Mouse (Mus musculus): ENCODE measurements around the gene Mmab. TPM values are rescaled to one million over a fixed set of nuclear protein-coding genes. Genes with fewer than 3 reads are reported as not detected.
A peak's percentile ranks its signal among the peaks of the same experiment; 100 is the strongest.

Gene Mmab
- polyA plus RNA-seq, 1 experiment: 15.7 TPM

DNA sequence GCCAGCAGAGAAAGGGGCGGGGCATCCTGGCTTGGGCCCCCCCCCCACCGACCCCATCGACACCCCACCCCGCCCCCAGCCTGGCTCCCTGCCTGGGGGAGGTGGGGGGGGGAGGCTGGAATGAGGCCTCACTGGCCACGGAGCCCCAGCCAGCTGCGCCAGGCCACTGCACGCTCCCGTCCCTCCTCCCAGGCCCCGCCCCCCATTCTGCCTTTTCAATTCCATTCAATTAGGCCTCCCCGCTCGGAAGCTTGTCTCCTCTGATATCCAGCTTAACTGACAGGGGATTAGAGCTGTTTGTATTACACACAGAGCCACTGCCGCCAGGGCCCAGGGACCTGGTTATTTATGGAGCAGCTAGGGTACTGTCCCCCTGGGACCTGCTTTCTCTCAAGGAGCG, 23.6 kb upstream of the Mmab start:
- WGBS: 4% methylated on average over 12 of the region's 13 CpGs
- no peaks in the 10 kb centered on the region; the same call in 1 of the 2 replicates for H3K4me1 ChIP-seq (ENCODE audit: control insufficient read depth, insufficient read depth, low read length)

DNA sequence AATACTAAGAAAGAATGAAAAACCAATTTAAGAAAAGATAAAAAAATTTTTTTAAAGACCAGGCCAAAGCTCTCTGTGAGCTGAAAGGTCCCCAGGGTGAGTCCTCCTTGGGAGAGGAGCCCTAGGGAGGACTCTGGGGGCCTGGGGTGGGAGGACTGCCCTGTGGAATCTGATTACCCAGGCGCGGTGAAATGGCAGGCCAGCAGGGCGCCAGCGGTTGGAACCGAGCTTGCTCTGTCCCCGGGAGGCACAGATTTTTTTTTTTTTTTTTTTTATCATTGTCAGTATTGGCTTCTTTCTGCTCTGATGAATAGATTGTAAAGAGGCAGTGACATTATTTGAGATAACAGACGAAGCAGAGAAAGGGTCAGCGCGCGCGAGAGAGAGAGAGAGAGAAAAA, 23.2 kb upstream of the Mmab start:
- WGBS: 17% methylated on average over 11 of the region's 11 CpGs
- TF ChIP-seq CTCF (IDR thresholded peaks at IDR 0.05; ENCODE audit: insufficient read depth, low read length): no peak
- no peak for TF ChIP-seq POLR2A (IDR thresholded peaks at IDR 0.05; ENCODE audit: borderline replicate concordance, extremely low read depth, low read depth, low read length)

More for the DNA sequence above, 23.6 kb upstream of the Mmab start:
- no peak for DNase-seq
- TF ChIP-seq CTCF (IDR thresholded peaks at IDR 0.05; ENCODE audit: insufficient read depth, low read length): no peak
- no peak for TF ChIP-seq POLR2A (IDR thresholded peaks at IDR 0.05; ENCODE audit: borderline replicate concordance, extremely low read depth, low read depth, low read length)
- no peak overlapping the region for H3K4me3 ChIP-seq (replicated peaks; ENCODE audit: extremely low read depth, low read depth, low read length)

DNA sequence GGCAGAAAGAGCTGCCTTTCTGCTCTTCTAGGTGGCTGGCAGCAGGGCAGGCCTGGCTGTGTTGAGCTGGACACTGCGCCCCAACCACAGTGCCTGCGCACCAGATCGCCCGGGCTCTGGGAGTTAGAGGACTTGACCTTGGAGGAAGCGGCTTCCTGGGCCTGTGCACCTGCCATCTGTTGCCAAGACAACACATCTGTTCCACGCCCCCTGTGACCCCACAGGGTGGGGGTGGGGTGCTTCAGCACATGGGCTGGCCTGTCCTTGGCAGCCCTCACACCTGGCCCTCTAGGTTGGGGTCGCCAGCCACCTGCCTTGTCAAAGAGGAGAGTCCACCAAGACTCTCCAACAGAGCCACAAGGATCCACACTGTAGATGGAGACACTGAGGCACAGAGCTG, 21.8 kb upstream of the Mmab start:
- 83% methylated on average over 7 of the region's 7 CpGs for WGBS
- TF ChIP-seq CTCF (IDR thresholded peaks at IDR 0.05; ENCODE audit: insufficient read depth, low read length) (no peak), POLR2A (IDR thresholded peaks at IDR 0.05; ENCODE audit: borderline replicate concordance, extremely low read depth, low read depth, low read length) (no peak)
- H3K4me3 ChIP-seq (replicated peaks; ENCODE audit: extremely low read depth, low read depth, low read length): no peak overlapping the region
- no peak for DNase-seq
- H3K4me1 ChIP-seq (ENCODE audit: control insufficient read depth, insufficient read depth, low read length): no peaks in the 10 kb centered on the region; the same call in 1 of the 2 replicates

More for the DNA sequence above, 23.2 kb upstream of the Mmab start:
- DNase-seq: no peak
- Histone ChIP-seq H3K4me3 (replicated peaks; ENCODE audit: extremely low read depth, low read depth, low read length) (no peak overlapping the region), H3K4me1 (ENCODE audit: control insufficient read depth, insufficient read depth, low read length) (no peaks in the 10 kb centered on the region; the same call in 1 of the 2 replicates)

GRCm38 (mm10) chr5:114464561-114464960, 20.7 kb upstream of the Mmab start:
- no peaks in the 10 kb centered on the region; the same call in 1 of the 2 replicates for H3K4me1 ChIP-seq (ENCODE audit: control insufficient read depth, insufficient read depth, low read length)
- no peak for DNase-seq
- 73% methylated on average over 2 of the region's 2 CpGs for WGBS
- no peak overlapping the region for H3K4me3 ChIP-seq (replicated peaks; ENCODE audit: extremely low read depth, low read depth, low read length)
- no peak for TF ChIP-seq POLR2A (IDR thresholded peaks at IDR 0.05; ENCODE audit: borderline replicate concordance, extremely low read depth, low read depth, low read length)
- no peak for TF ChIP-seq CTCF (IDR thresholded peaks at IDR 0.05; ENCODE audit: insufficient read depth, low read length)

DNA sequence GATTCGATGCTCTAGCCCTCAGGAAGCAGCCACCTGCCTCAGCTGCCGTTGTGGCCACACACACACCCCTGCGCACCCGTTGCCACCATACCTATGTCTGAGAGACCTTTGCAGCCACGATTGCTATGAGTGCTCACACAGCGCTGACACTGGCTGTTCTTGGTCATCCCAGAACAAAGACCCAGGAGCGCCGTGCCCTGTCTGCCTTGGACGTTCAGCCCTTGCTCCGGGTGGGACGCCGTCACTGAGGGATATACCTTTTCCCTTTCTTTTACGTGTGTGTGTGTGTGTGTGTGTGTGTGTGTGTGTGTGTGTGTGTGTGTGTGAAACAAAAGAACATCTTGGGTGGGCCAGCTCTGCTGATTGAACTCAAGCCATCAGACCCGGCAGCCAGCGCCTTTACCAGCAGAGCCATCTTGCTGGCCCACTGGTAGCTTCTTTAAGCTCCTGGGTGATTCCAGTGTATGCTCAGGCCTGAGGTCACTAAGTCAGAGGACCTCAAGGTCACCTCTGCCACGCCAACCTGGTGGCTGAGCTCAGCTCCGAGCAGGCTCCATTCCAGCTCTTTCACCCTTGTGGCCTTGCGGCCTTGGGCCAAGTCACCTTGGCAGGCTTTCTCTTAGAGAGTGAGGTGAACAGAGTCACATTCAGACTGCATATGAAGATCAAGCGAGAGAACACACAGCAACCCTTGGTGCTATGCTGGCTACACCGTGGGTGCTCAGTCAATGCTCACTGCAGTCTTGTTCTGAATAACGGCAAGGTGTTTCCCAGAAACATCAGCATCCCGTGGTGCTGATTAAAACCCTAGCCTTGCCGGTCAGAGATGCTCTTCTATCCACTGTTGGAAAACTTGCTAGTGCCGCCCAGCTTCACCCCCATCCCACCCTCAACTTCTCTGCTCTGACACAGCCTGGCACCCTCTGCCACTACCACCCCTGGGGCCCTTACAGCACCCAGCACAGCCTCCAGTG, 18.5 kb upstream of the Mmab start:
- H3K4me3 ChIP-seq (replicated peaks; ENCODE audit: extremely low read depth, low read depth, low read length): no peak overlapping the region
- no peaks in the 10 kb centered on the region for H3K4me1 ChIP-seq (ENCODE audit: control insufficient read depth, insufficient read depth, low read length)
- no peak for DNase-seq
- WGBS: 79% methylated on average over 24 of the region's 24 CpGs
- TF ChIP-seq CTCF (IDR thresholded peaks at IDR 0.05; ENCODE audit: insufficient read depth, low read length): no peak
- TF ChIP-seq POLR2A (IDR thresholded peaks at IDR 0.05; ENCODE audit: borderline replicate concordance, extremely low read depth, low read depth, low read length): no peak

DNA sequence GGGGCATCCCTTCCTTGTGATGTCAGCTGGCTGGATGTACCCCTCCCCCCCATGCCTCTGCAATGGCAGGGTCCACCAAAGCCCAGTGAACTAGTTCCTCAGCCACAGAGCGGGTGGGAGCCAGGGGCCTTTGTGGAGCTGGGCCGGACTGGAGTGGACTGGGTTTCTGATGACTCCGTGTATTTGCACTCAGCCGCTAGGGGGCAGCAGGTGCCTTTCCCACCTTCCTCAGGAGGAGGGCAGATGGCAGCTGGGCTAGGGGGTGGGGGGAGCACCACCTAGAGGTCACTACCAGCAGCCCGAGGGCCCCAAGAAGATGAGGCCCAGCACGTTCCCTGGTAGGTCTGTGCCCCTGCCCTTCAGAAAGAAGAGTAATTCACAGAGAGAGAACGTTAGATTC, 17.4 kb upstream of the Mmab start:
- TF ChIP-seq CTCF (IDR thresholded peaks at IDR 0.05; ENCODE audit: insufficient read depth, low read length): peak; percentile 82
- no peak; the same call in 1 of the 2 replicates for TF ChIP-seq POLR2A (IDR thresholded peaks at IDR 0.05; ENCODE audit: borderline replicate concordance, extremely low read depth, low read depth, low read length)
- no peaks in the 10 kb centered on the region for H3K4me1 ChIP-seq (ENCODE audit: control insufficient read depth, insufficient read depth, low read length)
- 6% methylated on average over 7 of the region's 7 CpGs for WGBS
- H3K4me3 ChIP-seq (replicated peaks; ENCODE audit: extremely low read depth, low read depth, low read length): no peak overlapping the region
- peak; percentile 77 for DNase-seq

- TF ChIP-seq POLR2A (IDR thresholded peaks at IDR 0.05; ENCODE audit: borderline replicate concordance, extremely low read depth, low read depth, low read length): no peak
- no peak for TF ChIP-seq CTCF (IDR thresholded peaks at IDR 0.05; ENCODE audit: insufficient read depth, low read length)
- Histone ChIP-seq H3K4me3 (replicated peaks; ENCODE audit: extremely low read depth, low read depth, low read length) (no peak overlapping the region), H3K4me1 (ENCODE audit: control insufficient read depth, insufficient read depth, low read length) (no peaks in the 10 kb centered on the region)
- 78% methylated on average over 16 of the region's 16 CpGs for WGBS
- no peak for DNase-seq
These were observed 13.2 kb upstream of the Mmab start for GRCm38 (mm10) chr5:114456995-114457605.

DNA sequence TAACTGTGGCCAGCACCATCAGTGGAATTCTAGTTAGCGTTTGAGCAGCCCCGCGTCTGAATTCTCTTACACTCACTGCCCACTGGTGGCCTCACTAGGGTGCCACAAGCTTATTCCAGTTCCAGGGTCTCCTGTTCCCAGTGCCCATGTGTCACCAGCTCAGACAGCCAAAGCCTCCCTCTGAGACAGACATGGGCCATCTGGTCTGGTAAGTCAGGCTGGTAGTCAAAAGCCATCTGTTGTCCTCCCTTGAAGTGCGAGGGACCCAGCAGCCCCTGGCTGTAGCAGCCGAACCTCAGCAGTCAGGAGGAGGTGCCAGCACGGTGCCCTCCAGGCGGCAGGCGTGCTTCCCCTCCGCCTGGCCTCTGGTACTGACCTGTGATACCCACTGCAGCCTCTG, 12.4 kb upstream of the Mmab start:
- 75% methylated on average over 9 of the region's 9 CpGs for WGBS
- Histone ChIP-seq H3K4me3 (replicated peaks; ENCODE audit: extremely low read depth, low read depth, low read length) (no peak overlapping the region), H3K4me1 (ENCODE audit: control insufficient read depth, insufficient read depth, low read length) (no peaks in the 10 kb centered on the region)
- TF ChIP-seq POLR2A (IDR thresholded peaks at IDR 0.05; ENCODE audit: borderline replicate concordance, extremely low read depth, low read depth, low read length) (no peak), CTCF (IDR thresholded peaks at IDR 0.05; ENCODE audit: insufficient read depth, low read length) (no peak)
- no peak for DNase-seq

DNA sequence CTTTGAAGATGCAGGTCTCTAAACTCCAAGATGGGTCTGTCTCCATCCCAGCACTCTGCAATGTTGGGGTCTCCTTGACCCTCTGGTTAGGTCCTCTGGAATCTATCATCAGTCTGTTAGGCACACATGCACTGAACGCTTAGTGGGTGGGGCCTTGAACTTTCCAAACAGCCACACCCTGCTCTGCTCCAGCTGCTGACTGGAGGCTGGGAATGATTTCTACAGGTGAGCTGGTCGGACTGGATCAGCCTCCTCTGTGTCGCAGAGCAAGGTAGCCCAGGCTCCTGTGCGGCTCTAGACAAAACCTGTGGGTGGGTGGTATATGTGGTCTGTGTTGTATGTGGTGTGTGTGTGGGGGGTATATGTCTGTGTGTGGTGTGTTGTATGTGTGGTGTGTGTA, 5.2 kb upstream of the Mmab start:
- DNase-seq: no peak

More for the DNA sequence above, 5.2 kb upstream of the Mmab start:
- no peaks in the 10 kb centered on the region; the same call in 1 of the 2 replicates for H3K4me1 ChIP-seq (ENCODE audit: control insufficient read depth, insufficient read depth, low read length)
- no peak overlapping the region for H3K4me3 ChIP-seq (replicated peaks; ENCODE audit: extremely low read depth, low read depth, low read length)
- 70% methylated on average over 4 of the region's 4 CpGs for WGBS
- no peak for TF ChIP-seq POLR2A (IDR thresholded peaks at IDR 0.05; ENCODE audit: borderline replicate concordance, extremely low read depth, low read depth, low read length)
- TF ChIP-seq CTCF (IDR thresholded peaks at IDR 0.05; ENCODE audit: insufficient read depth, low read length): no peak
